Mouse (Mus musculus) kidney, adult 2 months (tissue): ENCODE data around the gene Gpx7.

Experiments
- CTCF ChIP-seq: fragments of 200-500 bp; conservative IDR thresholded peaks from 2 replicates; pipeline ENCODE4 v1.5.1; 2011; ENCODE audit warnings: low read depth, mild to moderate bottlenecking, control low read depth, low read length, moderate library complexity, mixed read lengths; ENCODE audit not compliant: insufficient read depth, insufficient read length
- POLR2A ChIP-seq: fragments of 200-500 bp; IDR thresholded peaks from one replicate; pipeline ENCODE4 v1.6.1; 2011; ENCODE audit warnings: low read depth, low read length, control low read depth

- TF ChIP-seq CTCF = no peak
- no peak for TF ChIP-seq POLR2A
These were observed 860 bp upstream of the Gpx7 start for GRCm38 (mm10) chr4:108407621-108408020.
